Mouse (Mus musculus) right cerebral cortex, postnatal 10 days (tissue): ENCODE data around the gene Esx1.
A peak's percentile ranks its signal among the peaks of the same experiment; 100 is the strongest.

ENCODE experiments used
- DNase-seq, 2 experiments: peaks; one replicate each; pipeline ENCODE4 v3.0.0; 2021; ENCODE audit warnings: low spot score in 2 of 2

Gene Esx1

GRCm38 (mm10) chrX:137121718-137122117 lies at the start of gene Esx1:
TSS of gene Esx1 (minus strand) at chrX:137122083.
- DNase-seq: no peak

GRCm38 (mm10) chrX:137170021-137170420 lies 48.1 kb upstream of the Esx1 start:
- no peak for DNase-seq

GRCm38 (mm10) chrX:137167658-137168057 lies 45.8 kb upstream of the Esx1 start:
- DNase-seq: no peak

DNA sequence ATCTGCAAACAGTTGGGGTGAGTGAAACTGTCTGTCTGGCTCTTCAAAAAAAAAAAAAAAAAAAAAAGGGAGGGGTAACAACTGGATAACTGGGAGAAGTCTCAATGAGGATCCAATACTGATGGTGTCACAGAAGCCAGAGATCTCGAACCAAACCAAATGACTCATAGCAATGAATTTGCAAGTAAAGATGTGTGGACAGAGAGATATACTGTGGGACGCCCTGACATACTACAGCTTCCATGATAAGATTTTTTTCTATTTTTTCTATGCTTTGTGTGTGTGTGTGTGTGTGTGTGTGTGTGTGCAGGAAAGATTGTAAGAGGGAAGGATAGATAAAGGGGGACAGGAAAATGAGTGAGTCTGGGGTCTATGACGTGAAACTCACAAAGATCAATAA lies 43.7 kb upstream of the Esx1 start:
- DNase-seq: no peak

GRCm38 (mm10) chrX:137162700-137163099 lies 40.8 kb upstream of the Esx1 start:
- DNase-seq: no peak

- no peak for DNase-seq
Observed at GRCm38 (mm10) chrX:137160971-137161370, 39.1 kb upstream of the Esx1 start.

GRCm38 (mm10) chrX:137149050-137149449 lies 27.2 kb upstream of the Esx1 start:
- no peak for DNase-seq

- no peak for DNase-seq
Observed at GRCm38 (mm10) chrX:137144674-137145073, 22.8 kb upstream of the Esx1 start.

- no peak for DNase-seq
Observed at GRCm38 (mm10) chrX:137143726-137144125, 21.8 kb upstream of the Esx1 start.

GRCm38 (mm10) chrX:137142546-137142945 lies 20.7 kb upstream of the Esx1 start:
- DNase-seq: no peak

GRCm38 (mm10) chrX:137141669-137142068 lies 19.8 kb upstream of the Esx1 start:
- peak; percentile 49 to 64 for DNase-seq

DNA sequence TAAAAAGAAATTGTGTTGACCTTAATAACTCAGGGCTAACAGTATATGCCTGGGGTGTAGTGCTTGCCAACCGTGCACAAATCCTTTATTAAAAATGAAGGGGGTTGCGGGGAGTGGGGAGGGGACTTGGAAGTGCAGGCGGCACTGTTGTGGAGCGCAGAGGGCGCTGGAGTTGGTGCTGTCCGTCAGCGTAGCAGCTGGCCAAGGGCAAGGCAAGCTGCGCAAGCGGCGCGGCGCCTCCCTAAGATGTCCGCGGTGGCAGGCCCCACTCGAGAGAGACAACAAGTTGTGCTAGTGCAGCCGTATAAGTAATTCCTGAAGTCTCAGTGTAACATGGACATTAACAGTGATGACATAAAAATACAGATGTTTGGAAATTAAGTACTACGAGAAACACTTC lies 5.7 kb upstream of the Esx1 start:
- no peak for DNase-seq

DNA sequence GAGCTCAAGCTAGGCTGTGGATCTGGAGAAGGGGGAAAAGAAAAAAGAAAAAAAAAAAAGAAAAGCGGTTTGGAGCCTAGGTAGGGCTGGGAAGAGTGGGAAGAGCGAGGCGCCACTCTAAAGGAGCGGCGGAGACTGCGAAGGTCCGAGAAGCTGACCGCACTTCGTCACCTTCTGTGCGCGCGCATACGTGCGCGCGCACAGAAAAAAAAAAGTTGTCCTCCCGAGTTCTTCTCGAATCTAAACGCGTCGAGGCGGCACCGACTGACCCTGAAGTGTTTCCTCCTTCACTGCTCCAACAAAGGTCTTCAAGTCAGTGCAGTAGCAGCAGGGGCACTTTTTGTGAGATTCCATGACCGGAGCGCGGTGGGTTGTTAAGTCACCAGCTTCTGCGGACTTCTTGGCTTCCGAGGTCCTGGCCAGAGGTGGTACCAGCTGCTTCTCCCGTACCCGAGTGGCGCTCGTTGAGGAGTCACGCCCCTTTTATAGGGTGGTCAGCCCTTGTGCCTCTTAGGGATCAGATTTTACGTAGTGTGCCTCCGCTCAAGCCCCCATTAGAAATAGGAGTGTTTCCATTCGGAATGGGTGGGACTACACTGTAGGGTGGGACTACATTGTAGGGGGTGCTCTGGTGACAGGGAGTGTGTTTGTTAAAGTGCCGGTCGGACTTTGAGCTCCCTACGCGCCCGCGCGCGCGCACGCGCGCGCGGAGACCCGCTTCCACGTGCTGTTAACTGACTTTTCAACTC lies 2.0 kb downstream of the Esx1 start:
- no peak for DNase-seq

- peak; percentile 29 to 50 for DNase-seq
Observed at GRCm38 (mm10) chrX:137118097-137118746, 3.7 kb downstream of the Esx1 start.

DNA sequence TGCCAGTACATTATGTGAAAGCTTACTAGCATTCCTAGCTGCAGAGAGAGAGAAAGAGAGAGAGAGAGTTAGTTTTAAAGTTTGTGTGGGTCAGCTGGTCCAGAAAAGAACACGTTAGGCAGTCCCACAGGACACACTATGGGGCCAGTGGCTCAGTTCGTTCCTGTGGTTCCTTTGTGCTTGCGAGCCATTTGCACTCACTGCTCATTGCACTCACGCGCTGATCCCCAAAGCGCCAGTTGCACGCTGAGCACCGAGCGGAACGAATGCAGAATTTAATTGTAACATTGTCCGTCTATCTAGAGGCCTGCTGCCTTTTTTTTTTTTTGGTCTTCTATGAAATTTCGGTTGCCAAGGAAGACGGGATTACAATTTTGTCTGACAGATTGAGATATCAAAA lies 15.4 kb downstream of the Esx1 start:
- no peak for DNase-seq

DNA sequence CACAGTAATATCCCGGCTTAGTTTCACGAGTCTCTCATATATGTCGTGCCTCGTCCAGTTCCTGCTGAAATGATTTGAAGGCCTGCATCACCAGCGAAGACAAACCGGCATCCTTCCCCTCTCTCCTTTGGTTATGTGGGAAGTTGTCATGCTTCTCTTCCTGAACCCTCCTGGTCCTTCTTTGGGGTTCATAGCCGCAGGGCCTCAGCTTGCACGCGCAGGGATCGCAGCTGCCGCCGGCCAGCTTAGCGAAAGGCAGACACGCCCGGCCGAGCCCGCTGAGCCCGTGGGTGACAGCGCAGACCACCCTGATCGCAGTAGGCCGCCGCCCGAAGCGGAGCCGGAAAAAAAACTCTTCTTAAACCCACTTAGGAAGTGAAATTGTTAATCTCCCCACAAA lies 17.4 kb downstream of the Esx1 start:
- no peak for DNase-seq
